Mouse (Mus musculus) cortical plate, adult 2 months (tissue): ENCODE measurements at regions not wholly inside any gene's neighbourhood (a gene's known extent, or its start where the extent isn't known, plus 50 kb on each side); places are given as distances from the start of the nearest gene placed in this dataset.

Experiments
- CTCF ChIP-seq: fragments of 200-500 bp; IDR thresholded peaks from 2 replicates; pipeline ENCODE4 v1.5.1; 2011; ENCODE audit warnings: mild to moderate bottlenecking, control low read depth, low read length; ENCODE audit not compliant: insufficient read depth; ENCODE audit errors: extremely low read depth
- POLR2A ChIP-seq: fragments of 200-500 bp; IDR thresholded peaks from 2 replicates; pipeline ENCODE4 v1.6.1; 2011; ENCODE audit warnings: mild to moderate bottlenecking, low read length, control low read depth; ENCODE audit not compliant: insufficient read depth; ENCODE audit errors: extremely low read depth

DNA sequence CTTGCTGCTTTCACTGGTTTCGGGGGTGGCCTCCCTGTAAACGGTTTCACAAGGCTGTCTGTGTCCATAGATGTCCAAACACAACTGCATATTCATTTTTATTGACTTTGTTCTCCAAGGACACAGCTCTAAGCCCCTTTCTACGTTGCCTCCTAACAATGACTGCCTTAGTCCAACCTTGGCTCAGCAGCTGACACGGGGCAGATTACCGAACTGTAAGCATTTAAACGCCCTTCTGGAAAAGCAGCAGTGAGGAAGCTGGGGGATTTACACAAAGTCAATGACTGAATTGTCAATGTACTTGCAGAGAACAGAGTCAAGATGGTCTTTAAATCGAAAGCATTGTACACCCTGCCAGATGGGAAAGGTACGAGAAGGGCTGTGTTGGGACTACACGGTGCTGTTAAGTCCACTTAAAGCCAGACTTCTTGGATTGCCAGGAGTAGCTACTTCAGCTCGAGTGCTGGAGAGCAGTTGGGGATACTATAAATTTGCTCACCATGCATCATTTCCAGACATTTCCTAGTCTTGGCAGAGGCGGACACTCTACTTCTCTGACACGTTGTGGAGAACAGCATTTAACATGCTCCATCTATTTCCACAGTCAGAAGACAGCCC, 149.0 kb downstream of the Dact1 start:
- TF ChIP-seq CTCF (no peak), POLR2A (no peak)
